In genomic region chr5:136621336-136622125, GRCm38 (mm10) we compare ENCODE assay signal across 25 mouse cellular contexts. TPM values are rescaled to one million over a fixed set of nuclear protein-coding genes. Genes with fewer than 3 reads are reported as not detected.
DNase-seq lines count a peak whose midpoint lies in the region; ATAC-seq lines count a peak whose summit lies in the region.
"Had no signal": no experiment of that assay in that cellular context is flagged by ENCODE, and none has a peak within 500 bp of the region (broad histone marks: within the 10 kb centered on the region; RNA-seq: fewer than 3 reads in every experiment).

No protein-coding gene starts in this region.

- H3K36me3 ChIP-seq in kidney, embryonic 15.5 days, result no peaks in the 10 kb centered on the region
- H3K36me3 ChIP-seq in intestine, embryonic 16.5 days (ENCODE audit: control insufficient read depth, insufficient read depth, low read length), result no peaks in the 10 kb centered on the region
- no peaks in the 10 kb centered on the region for H3K36me3 ChIP-seq in hindbrain, embryonic 11.5 days (ENCODE audit: control insufficient read depth, insufficient read depth, low read length)
- no peaks in the 10 kb centered on the region for H3K36me3 ChIP-seq in forebrain, embryonic 13.5 days (ENCODE audit: poor library complexity, severe bottlenecking)
- H3K36me3 ChIP-seq: embryonic facial prominence, embryonic 12.5 days; heart, embryonic 12.5 days; hindbrain, embryonic 15.5 days; midbrain, embryonic 12.5 days; neural tube, embryonic 13.5 days had no signal

- no peak for ATAC-seq in kidney, embryonic 15.5 days (replicated peaks; ENCODE audit: low FRiP score)
- no peak for ATAC-seq in intestine, embryonic 16.5 days
- ATAC-seq in hindbrain, embryonic 11.5 days (ENCODE audit: low FRiP score), result no peak
- ATAC-seq in forebrain, embryonic 13.5 days, result no peak
- ATAC-seq: forebrain, embryonic 16.5 days had no signal

- no peak overlapping the region for H3K9ac ChIP-seq in kidney, embryonic 15.5 days
- H3K9ac ChIP-seq in intestine, embryonic 16.5 days (ENCODE audit: low read depth, low read length), result no peak overlapping the region
- H3K9ac ChIP-seq in hindbrain, embryonic 11.5 days (ENCODE audit: low read depth, low read length), result no peak overlapping the region
- H3K9ac ChIP-seq in forebrain, embryonic 13.5 days, result no peak overlapping the region
- H3K9ac ChIP-seq: embryonic facial prominence, embryonic 12.5 days; heart, embryonic 12.5 days; hindbrain, embryonic 15.5 days; liver, embryonic 14.5 days; lung, embryonic 14.5 days; midbrain, embryonic 12.5 days; neural tube, embryonic 13.5 days had no signal

- H3K27me3 ChIP-seq in kidney, embryonic 15.5 days, result peaks cover 8% of the 10 kb centered on the region; the same call in 1 of the 2 replicates
- 0 out of 2 replicates have a peak, but pooled peaks cover 2% of the 10 kb centered on the region for H3K27me3 ChIP-seq in intestine, embryonic 16.5 days (replicated peaks; ENCODE audit: control insufficient read depth, insufficient read depth, low read length)
- H3K27me3 ChIP-seq in hindbrain, embryonic 11.5 days (ENCODE audit: control insufficient read depth, insufficient read depth, low read length), result peaks cover 10% of the 10 kb centered on the region
- H3K27me3 ChIP-seq in forebrain, embryonic 13.5 days, result peaks cover 45% of the 10 kb centered on the region

- DNase-seq in kidney, adult 18-20 months, result peak; percentile 22
- DNase-seq in 416B (ENCODE audit: low read depth), result peak; percentile 65
- DNase-seq in kidney, postnatal 36 days, result peak; percentile 48 to 71
- peak; percentile 49 for DNase-seq in thymus, postnatal 14 days
- DNase-seq in hindbrain, embryonic 11.5 days (ENCODE audit: low spot score), result no peak
- DNase-seq: adrenal gland, postnatal 14 days; cerebellum, adult 11 months; cerebellum, adult 9-10 months; cerebellum, postnatal 36 days; gastrocnemius, adult 2 months; gastrocnemius, postnatal 36 days; heart, adult 2 months; layer of hippocampus, adult 9-11 months; liver; lung, embryonic 14.5 days had no signal

- no peaks in the 10 kb centered on the region for H3K9me3 ChIP-seq in kidney, embryonic 15.5 days (replicated peaks)
- H3K9me3 ChIP-seq in intestine, embryonic 16.5 days (ENCODE audit: control insufficient read depth, low read length), result no peaks in the 10 kb centered on the region
- H3K9me3 ChIP-seq in hindbrain, embryonic 11.5 days (ENCODE audit: control insufficient read depth, low read length), result no peaks in the 10 kb centered on the region
- H3K9me3 ChIP-seq in forebrain, embryonic 13.5 days (replicated peaks), result no peaks in the 10 kb centered on the region
- H3K9me3 ChIP-seq: embryonic facial prominence, embryonic 12.5 days; heart, embryonic 12.5 days; hindbrain, embryonic 15.5 days; midbrain, embryonic 12.5 days; neural tube, embryonic 13.5 days had no signal

- H3K4me2 ChIP-seq in kidney, embryonic 15.5 days, result no peak overlapping the region
- H3K4me2 ChIP-seq in intestine, embryonic 16.5 days (ENCODE audit: low read depth, low read length), result no peak overlapping the region
- no peak overlapping the region for H3K4me2 ChIP-seq in hindbrain, embryonic 11.5 days (replicated peaks; ENCODE audit: low read depth, low read length)
- H3K4me2 ChIP-seq in forebrain, embryonic 13.5 days, result no peak overlapping the region
- H3K4me2 ChIP-seq: embryonic facial prominence, embryonic 12.5 days; midbrain, embryonic 12.5 days; neural tube, embryonic 13.5 days had no signal

- no peak overlapping the region for H3K27ac ChIP-seq in kidney, embryonic 15.5 days
- H3K27ac ChIP-seq in intestine, embryonic 16.5 days (ENCODE audit: low read length), result no peak overlapping the region
- no peak overlapping the region for H3K27ac ChIP-seq in hindbrain, embryonic 11.5 days (ENCODE audit: low read depth, low read length)
- no peak overlapping the region for H3K27ac ChIP-seq in forebrain, embryonic 13.5 days
- H3K27ac ChIP-seq: embryonic facial prominence, embryonic 12.5 days; gastrocnemius, adult 2 months; heart, adult 2 months; hindbrain, embryonic 15.5 days; liver, embryonic 14.5 days; midbrain, embryonic 12.5 days; neural tube, embryonic 13.5 days had no signal

- H3K4me1 ChIP-seq in kidney, embryonic 15.5 days, result peaks cover 27% of the 10 kb centered on the region
- H3K4me1 ChIP-seq in intestine, embryonic 16.5 days (ENCODE audit: control insufficient read depth, insufficient read depth, low read length), result peaks cover 20% of the 10 kb centered on the region
- peaks cover 4% of the 10 kb centered on the region for H3K4me1 ChIP-seq in hindbrain, embryonic 11.5 days (replicated peaks; ENCODE audit: control insufficient read depth, insufficient read depth, low read length)
- peaks cover 16% of the 10 kb centered on the region for H3K4me1 ChIP-seq in forebrain, embryonic 13.5 days

- WGBS in kidney, embryonic 15.5 days, result 38% methylated on average over 4 of the region's 4 CpGs
- WGBS in intestine, embryonic 16.5 days, result 53% methylated on average over 4 of the region's 4 CpGs
- WGBS in hindbrain, embryonic 11.5 days, result 31% methylated on average over 4 of the region's 4 CpGs
- 28% methylated on average over 4 of the region's 4 CpGs for WGBS in forebrain, embryonic 13.5 days

- H3K4me3 ChIP-seq in kidney, embryonic 15.5 days (replicated peaks), result no peak overlapping the region
- no peak overlapping the region for H3K4me3 ChIP-seq in intestine, embryonic 16.5 days (ENCODE audit: low read length)
- H3K4me3 ChIP-seq in hindbrain, embryonic 11.5 days (ENCODE audit: low read depth, low read length), result no peak overlapping the region
- no peak overlapping the region for H3K4me3 ChIP-seq in forebrain, embryonic 13.5 days
- H3K4me3 ChIP-seq: embryonic facial prominence, embryonic 12.5 days; gastrocnemius, adult 2 months; heart, adult 2 months; heart, embryonic 12.5 days; hindbrain, embryonic 15.5 days; midbrain, embryonic 12.5 days; neural tube, embryonic 13.5 days had no signal

RNA-seq across cellular contexts. Expression of gene Cux1, which starts 54.2 kb away (rescaled TPM):
- polyA plus RNA-seq in kidney, embryonic 15.5 days (2015; fragmentation: Nextera tagmentation; extraction: Ambion mirVana), result 108 and 110 TPM in 2 replicates
- 62.2 and 62.5 TPM in 2 replicates for polyA plus RNA-seq in intestine, embryonic 16.5 days (2015; fragmentation: Nextera tagmentation; extraction: Ambion mirVana)
- 103 and 107 TPM in 2 replicates for polyA plus RNA-seq in hindbrain, embryonic 11.5 days (2014; fragmentation: Nextera tagmentation; extraction: Ambion mirVana)
- polyA plus RNA-seq in forebrain, embryonic 13.5 days (2015; fragmentation: Nextera tagmentation; extraction: Ambion mirVana), result 139 and 143 TPM in 2 replicates
